Mouse (Mus musculus) kidney, adult 9 months (tissue): ENCODE data around the gene Slc25a53.
"Not testable (repeated sequence)": the region's sequence is repeated elsewhere in the genome, so short reads cannot be mapped to it uniquely, and the experiment has no call there.

Experiments used
- DNase-seq: peaks from one replicate; pipeline ENCODE4 v3.0.0; 2022

Slc25a53 gene

GRCm38 (mm10) chrX:137038000-137038483, at the start of gene Slc25a53:
TSS of gene Slc25a53 (minus strand) at chrX:137038302.
- peak; percentile 82 for DNase-seq

- no peak for DNase-seq
These were observed 25.1 kb upstream of the Slc25a53 start for GRCm38 (mm10) chrX:137063202-137063601.

- peak; percentile 80 for DNase-seq
These were observed 11.5 kb upstream of the Slc25a53 start, which contains the start of gene Fam199x for GRCm38 (mm10) chrX:137049425-137050225. TSS of gene Fam199x (plus strand) at chrX:137049594.

- DNase-seq: no peak
These were observed 10.9 kb upstream of the Slc25a53 start for GRCm38 (mm10) chrX:137049060-137049424.

GRCm38 (mm10) chrX:137038502-137038901, 400 bp upstream of the Slc25a53 start:
- no peak for DNase-seq

- DNase-seq: peak; percentile 3
These were observed 567 bp downstream of the Slc25a53 start for GRCm38 (mm10) chrX:137037470-137037999.

GRCm38 (mm10) chrX:137034322-137034721, 3.8 kb downstream of the Slc25a53 start:
- peak; percentile 8 for DNase-seq

- no peak for DNase-seq
These were observed 6.4 kb downstream of the Slc25a53 start for GRCm38 (mm10) chrX:137031726-137032125.

GRCm38 (mm10) chrX:137030916-137031315, 7.2 kb downstream of the Slc25a53 start:
- peak; percentile 15 for DNase-seq

- peak; percentile 69 for DNase-seq
These were observed 18.8 kb downstream of the Slc25a53 start for GRCm38 (mm10) chrX:137019310-137019709.

- no peak for DNase-seq
These were observed 20.4 kb downstream of the Slc25a53 start for GRCm38 (mm10) chrX:137017668-137018067.

GRCm38 (mm10) chrX:137015099-137015709, 22.9 kb downstream of the Slc25a53 start:
- DNase-seq: peak; percentile 54

- DNase-seq: no peak
These were observed 41.8 kb downstream of the Slc25a53 start for GRCm38 (mm10) chrX:136996256-136996655.

- DNase-seq: no peak
These were observed 44.5 kb downstream of the Slc25a53 start for GRCm38 (mm10) chrX:136993641-136994040.

GRCm38 (mm10) chrX:136992978-136993547, 45.0 kb downstream of the Slc25a53 start, which contains the start of gene Zcchc18:
TSS of gene Zcchc18 (plus strand) at chrX:136993155.
- peak; percentile 14 for DNase-seq

- no peak for DNase-seq
These were observed 45.7 kb downstream of the Slc25a53 start for GRCm38 (mm10) chrX:136992191-136992965.

GRCm38 (mm10) chrX:136991274-136991673, 46.8 kb downstream of the Slc25a53 start:
- DNase-seq: no peak

GRCm38 (mm10) chrX:136986039-136986438, 52.1 kb downstream of the Slc25a53 start:
- no peak for DNase-seq

GRCm38 (mm10) chrX:136978616-136979015, 59.5 kb downstream of the Slc25a53 start:
- DNase-seq: peak; percentile 17

GRCm38 (mm10) chrX:136976424-136977084, 61.5 kb downstream of the Slc25a53 start, which contains the start of the genes Tmsb15l and Tmsb15b1:
TSS of gene Tmsb15l (minus strand) at chrX:136976869.
TSS of gene Tmsb15b1 (minus strand) at chrX:136976874.
- DNase-seq: peak; percentile 81

- DNase-seq: not testable (repeated sequence)
These were observed 62.7 kb downstream of the Slc25a53 start, which contains the start of gene Tmsb15b2 for GRCm38 (mm10) chrX:136975397-136975796. TSS of gene Tmsb15b2 (minus strand) at chrX:136975497.

- DNase-seq: peak; percentile 17
These were observed 78.4 kb downstream of the Slc25a53 start for GRCm38 (mm10) chrX:136959688-136960087.
